Mouse (Mus musculus) embryonic stem cell, embryonic (primary cell): ENCODE measurements around the gene Cyb5r2.

Source experiments
- CTCF ChIA-PET, 4 experiments: fragments of 300-600 bp in 2 of 4; fragments of 350-600 bp in 2 of 4; sonication (Branson Sonifier 250); formaldehyde crosslinking; loops; one replicate each; lab custom pipeline; 2022; ENCODE audit warnings: inconsistent platforms in 2 of 4; lab: Charles Lee
- POLR2A ChIA-PET, 4 experiments: fragments of 300-600 bp in 2 of 4; fragments of 350-600 bp in 2 of 4; sonication (Branson Sonifier 250); formaldehyde crosslinking; loops; one replicate each; lab custom pipeline; 2022; ENCODE audit warnings: antibody characterized with exemption in 4 of 4, inconsistent platforms in 1 of 4; lab: Charles Lee

Cyb5r2 gene

GRCm38 (mm10) chr7:107699926-107700325, 57.9 kb downstream of the Cyb5r2 start:
- POLR2A ChIA-PET: interaction anchor here in 2 of 4 experiments (1.0 to 1.6 kb wide), 4 partner anchors 9 to 28 kb away, joined by 3 to 6 read pairs (median 3); no protein-coding TSS in a partner anchor

More at GRCm38 (mm10) chr7:107699926-107700325, 57.9 kb downstream of the Cyb5r2 start:
- CTCF ChIA-PET: interaction anchor here in 1 of 4 experiments (2.0 kb wide), 1 partner anchor 39 kb away, joined by 5 read pairs; no protein-coding TSS in a partner anchor
